10 mouse cellular contexts compared by ENCODE assay signal in the genomic region with DNA sequence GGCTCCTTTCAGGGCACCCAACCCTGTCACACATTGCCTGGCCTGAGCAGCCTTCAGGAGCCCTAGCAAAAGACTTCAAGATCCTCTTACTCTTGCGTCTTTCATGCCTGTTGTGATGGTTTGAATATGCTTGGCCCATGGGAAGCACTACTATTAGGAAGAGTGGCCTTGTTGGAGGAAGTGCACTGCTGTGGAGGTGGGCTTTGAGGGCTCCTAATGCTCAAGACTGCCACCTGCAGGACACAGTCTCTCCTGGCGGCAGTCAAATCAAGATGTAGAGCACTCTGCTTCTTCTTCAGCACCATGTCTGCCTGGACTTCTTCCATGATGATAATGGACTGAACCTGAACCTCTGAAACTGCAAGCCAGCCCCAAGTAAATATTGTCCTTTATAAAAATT.
DNase-seq lines count a peak whose midpoint lies in the region; ATAC-seq and TF ChIP-seq lines count a peak whose summit lies in the region.
"Had no signal": no experiment of that assay in that cellular context is flagged by ENCODE, and none has a peak within 500 bp of the region (broad histone marks: within the 10 kb centered on the region; RNA-seq: fewer than 3 reads in every experiment).

No protein-coding gene starts in this region.

- TF ChIP-seq CTCF in kidney, postnatal 0 days (IDR thresholded peaks at IDR 0.05; ENCODE audit: low read depth) = peak; percentile 45
- TF ChIP-seq CTCF in kidney, adult 2 months (conservative IDR thresholded peaks at IDR 0.05; ENCODE audit: insufficient read depth, insufficient read length, low read depth, low read length) = no peak

- H3K36me3 ChIP-seq in kidney, postnatal 0 days (ENCODE audit: insufficient read depth, low read length) = no peaks in the 10 kb centered on the region
- H3K36me3 ChIP-seq in kidney, adult 2 months (ENCODE audit: control insufficient read depth, insufficient read depth, low read length) = no peaks in the 10 kb centered on the region
- H3K36me3 ChIP-seq in hindbrain, embryonic 14.5 days (replicated peaks; ENCODE audit: control insufficient read depth, insufficient read depth) = no peaks in the 10 kb centered on the region

- DNase-seq in kidney, postnatal 0 days (ENCODE audit: low spot score) = no peak
- no peak for DNase-seq in kidney, adult 2 months
- DNase-seq in CD4-positive helper T cell, adult 2 months (ENCODE audit: low read depth, low spot score) = peak; percentile 24
- peak; percentile 43 for DNase-seq in NIH3T3 (ENCODE audit: low read depth)
- DNase-seq in frontal cortex, postnatal 10 days (ENCODE audit: low spot score in 2 of 2) = no peak
- DNase-seq in frontal cortex, adult 2 months (ENCODE audit: extremely low spot score in 1 of 2, low spot score in 1 of 2) = no peak
- DNase-seq in hindbrain, embryonic 14.5 days (ENCODE audit: low spot score) = no peak

- no peaks in the 10 kb centered on the region for H3K9me3 ChIP-seq in kidney, postnatal 0 days (replicated peaks; ENCODE audit: low read length)
- 0 out of 2 replicates have a peak, but pooled peaks cover 2% of the 10 kb centered on the region for H3K9me3 ChIP-seq in hindbrain, embryonic 14.5 days (ENCODE audit: control insufficient read depth, low read length)

- WGBS in kidney, postnatal 0 days = 76% methylated on average over 2 of the region's 2 CpGs
- WGBS in kidney, adult 2 months = 75% methylated on average over 2 of the region's 2 CpGs
- 69% methylated on average over 2 of the region's 2 CpGs for WGBS in hindbrain, embryonic 14.5 days

- ATAC-seq in kidney, postnatal 0 days (replicated peaks; ENCODE audit: low FRiP score, low read depth) = no peak
- ATAC-seq in megakaryocyte, adult 5-6 weeks (ENCODE audit: poor library complexity, severe bottlenecking) = peak; percentile 80
- ATAC-seq in hindbrain, embryonic 14.5 days (ENCODE audit: low FRiP score) = no peak
- ATAC-seq: hindbrain, embryonic 16.5 days had no signal

- no peak overlapping the region for H3K27ac ChIP-seq in kidney, postnatal 0 days
- no peak overlapping the region for H3K27ac ChIP-seq in kidney, adult 2 months (ENCODE audit: insufficient read depth, low read depth, low read length)
- no peak overlapping the region for H3K27ac ChIP-seq in hindbrain, embryonic 14.5 days

- TF ChIP-seq POLR2A in kidney, adult 2 months (IDR thresholded peaks at IDR 0.05; ENCODE audit: low read depth, low read length) = no peak

- no peak overlapping the region for H3K4me2 ChIP-seq in kidney, postnatal 0 days (ENCODE audit: low read length)
- H3K4me2 ChIP-seq in hindbrain, embryonic 14.5 days (replicated peaks) = no peak overlapping the region

- no peaks in the 10 kb centered on the region for H3K4me1 ChIP-seq in kidney, postnatal 0 days (replicated peaks; ENCODE audit: insufficient read depth, low read length)
- no peaks in the 10 kb centered on the region for H3K4me1 ChIP-seq in kidney, adult 2 months (ENCODE audit: control insufficient read depth, insufficient read depth, low read length)
- H3K4me1 ChIP-seq in hindbrain, embryonic 14.5 days (replicated peaks; ENCODE audit: control insufficient read depth, insufficient read depth, low read length) = no peaks in the 10 kb centered on the region

- no peak overlapping the region for H3K9ac ChIP-seq in kidney, postnatal 0 days (ENCODE audit: low read depth, low read length)
- H3K9ac ChIP-seq in hindbrain, embryonic 14.5 days = no peak overlapping the region

- no peak overlapping the region for H3K4me3 ChIP-seq in kidney, postnatal 0 days (replicated peaks; ENCODE audit: low read depth, low read length)
- no peak overlapping the region for H3K4me3 ChIP-seq in kidney, adult 2 months (ENCODE audit: insufficient read depth, low read depth, low read length)
- no peak overlapping the region for H3K4me3 ChIP-seq in hindbrain, embryonic 14.5 days (replicated peaks; ENCODE audit: low read length)
- H3K4me3 ChIP-seq: erythroblast, embryonic 14.5 days had no signal

- H3K27me3 ChIP-seq in kidney, postnatal 0 days (ENCODE audit: insufficient read depth, low read length) = no peaks in the 10 kb centered on the region
- H3K27me3 ChIP-seq in kidney, adult 2 months (replicated peaks; ENCODE audit: control insufficient read depth, insufficient read depth, low read length) = no peaks in the 10 kb centered on the region
- no peaks in the 10 kb centered on the region for H3K27me3 ChIP-seq in hindbrain, embryonic 14.5 days (ENCODE audit: control insufficient read depth, insufficient read depth, low read length)

Comparison
In these comparisons a context has a peak if more than half of its experiments do, and no peak if none do; other contexts are left out.
1. DNase-seq: peak in CD4-positive helper T cell, adult 2 months (single experiment) and NIH3T3 (single experiment); none in kidney, postnatal 0 days (single experiment), kidney, adult 2 months (single experiment), frontal cortex, postnatal 10 days (0 of 2), frontal cortex, adult 2 months (0 of 2) and hindbrain, embryonic 14.5 days (single experiment).